Mouse (Mus musculus) ES-E14 (cell line): ENCODE results near the gene Zfp59.

Experiments used
- HCFC1 ChIP-seq: IDR thresholded peaks from 2 replicates; pipeline ENCODE4 v1.6.1; 2012; ENCODE audit warnings: low read length, inconsistent platforms, borderline replicate concordance; ENCODE audit not compliant: insufficient read depth
- MAFK ChIP-seq: IDR thresholded peaks from 2 replicates; pipeline ENCODE4 v1.6.1; 2014; ENCODE audit warnings: mild to moderate bottlenecking, low read depth, low read length, inconsistent platforms; ENCODE audit not compliant: insufficient read depth

DNA sequence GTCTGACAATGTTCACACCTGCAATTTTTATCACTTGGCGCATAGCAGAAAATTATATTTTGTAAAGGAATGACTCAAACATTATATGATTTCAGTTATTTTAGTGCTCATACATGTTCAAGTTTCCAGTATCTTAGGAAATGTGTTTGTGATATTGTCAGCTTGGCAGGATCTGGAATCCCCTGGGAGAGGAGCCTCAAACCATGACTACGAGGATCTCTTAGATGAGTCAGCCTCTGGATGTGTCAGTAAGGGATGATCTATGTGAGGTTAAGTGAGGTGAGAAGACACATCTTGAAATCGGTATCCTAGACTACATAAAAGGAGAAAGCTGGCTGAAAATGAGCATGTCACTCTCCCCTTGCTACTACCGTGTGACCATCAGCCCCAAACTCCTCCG is 49.1 kb upstream of the Zfp59 start:
- TF ChIP-seq HCFC1 (no peak), MAFK (no peak)
